Mouse (Mus musculus): ENCODE results near the gene Vstm4.

GRCm38 (mm10) chr14:32833847-32834246, 22.7 kb upstream of the Vstm4 start, which contains the start of gene Fam170b:
- TF ChIP-seq CTCF (conservative IDR thresholded peaks at IDR 0.05; ENCODE audit: low read length) (no peak), POU5F1 (IDR thresholded peaks at IDR 0.05; ENCODE audit: borderline replicate concordance, low read length) (no peak), NANOG (IDR thresholded peaks at IDR 0.05; ENCODE audit: borderline replicate concordance, low read length) (no peak)
